Mouse (Mus musculus): ENCODE data around the gene Krt15.

Gene Krt15

DNA sequence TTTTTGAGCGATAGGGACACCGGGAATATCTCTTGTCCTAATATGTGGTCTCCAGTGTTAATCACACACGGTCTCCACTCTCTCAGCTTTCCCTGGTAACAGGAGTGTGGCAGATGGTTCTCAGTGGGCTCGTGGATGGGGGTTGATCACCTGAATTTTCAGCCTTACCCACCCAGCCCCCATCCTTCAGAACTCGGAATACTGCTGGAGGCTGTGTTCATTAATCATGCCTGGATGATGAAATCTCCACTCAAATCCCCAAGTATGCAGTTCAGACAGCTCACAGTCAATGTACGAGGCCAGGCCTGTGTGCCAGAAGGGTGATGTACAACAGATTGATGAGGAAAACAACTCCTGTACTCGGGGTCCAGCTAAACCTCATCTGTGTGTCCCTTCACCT lies 10.8 kb downstream of the Krt15 start:
- DNase-seq (ENCODE audit: low read depth, low spot score) = no peak

DNA sequence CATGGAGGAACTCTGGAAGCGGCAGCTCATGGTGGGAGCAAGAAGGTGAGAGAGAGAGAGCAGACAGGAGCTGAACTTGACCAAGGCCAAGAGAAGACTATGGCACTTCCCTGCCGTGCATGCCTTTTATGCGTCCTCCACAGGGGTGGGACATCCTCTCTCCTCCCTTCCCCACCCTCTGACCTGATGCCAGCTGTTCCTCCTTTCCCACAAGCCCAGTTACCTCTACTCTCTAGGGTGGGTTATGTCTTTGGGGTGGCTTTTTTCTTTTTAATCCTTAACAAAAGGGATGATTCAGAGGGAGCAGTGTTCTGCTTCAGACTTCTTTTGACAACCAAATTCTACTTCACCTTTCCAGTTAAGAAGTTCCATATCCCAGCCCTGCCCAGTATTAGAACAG lies 14.3 kb downstream of the Krt15 start, which contains the start of gene Krt13:
TSS of gene Krt13 (minus strand) at position 101 of the 400 bp plus-strand sequence.
- no peak for DNase-seq (ENCODE audit: low read depth, low spot score)

DNA sequence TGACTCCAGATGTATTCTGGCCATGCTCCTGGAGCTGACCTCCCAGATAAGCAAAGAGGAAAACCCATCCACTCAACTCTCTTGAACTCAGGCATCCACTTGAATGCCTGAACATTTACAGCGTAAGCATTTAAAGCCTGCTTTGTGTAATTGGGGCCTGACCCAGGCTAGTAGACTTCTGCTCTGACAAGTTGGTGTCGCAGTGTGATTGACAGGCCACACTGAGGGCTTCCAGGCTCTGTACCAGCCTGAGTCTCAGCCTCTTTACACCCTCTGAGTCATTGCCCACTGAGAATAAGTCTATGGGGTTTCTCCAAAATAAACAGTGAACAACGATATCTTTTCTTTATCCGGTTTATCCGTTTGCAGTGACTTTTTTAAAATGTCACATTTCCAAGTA lies 15.4 kb downstream of the Krt15 start:
- DNase-seq (ENCODE audit: low read depth, low spot score) = no peak

DNA sequence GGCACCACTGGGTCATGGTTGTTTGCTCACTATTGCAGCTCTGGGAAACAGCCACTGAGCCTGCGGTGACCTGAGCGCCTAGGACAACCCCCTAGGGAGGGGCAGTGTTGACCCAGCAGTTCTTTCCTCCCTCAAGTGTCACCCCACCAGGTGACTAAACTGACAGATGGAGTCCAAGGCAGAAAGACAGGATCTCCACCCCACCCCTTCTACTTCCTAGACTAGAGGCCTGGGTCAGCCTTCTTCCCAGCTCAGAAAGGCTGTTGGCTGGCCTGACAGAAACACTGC lies 22.0 kb downstream of the Krt15 start:
- DNase-seq (ENCODE audit: low read depth, low spot score) = no peak

DNA sequence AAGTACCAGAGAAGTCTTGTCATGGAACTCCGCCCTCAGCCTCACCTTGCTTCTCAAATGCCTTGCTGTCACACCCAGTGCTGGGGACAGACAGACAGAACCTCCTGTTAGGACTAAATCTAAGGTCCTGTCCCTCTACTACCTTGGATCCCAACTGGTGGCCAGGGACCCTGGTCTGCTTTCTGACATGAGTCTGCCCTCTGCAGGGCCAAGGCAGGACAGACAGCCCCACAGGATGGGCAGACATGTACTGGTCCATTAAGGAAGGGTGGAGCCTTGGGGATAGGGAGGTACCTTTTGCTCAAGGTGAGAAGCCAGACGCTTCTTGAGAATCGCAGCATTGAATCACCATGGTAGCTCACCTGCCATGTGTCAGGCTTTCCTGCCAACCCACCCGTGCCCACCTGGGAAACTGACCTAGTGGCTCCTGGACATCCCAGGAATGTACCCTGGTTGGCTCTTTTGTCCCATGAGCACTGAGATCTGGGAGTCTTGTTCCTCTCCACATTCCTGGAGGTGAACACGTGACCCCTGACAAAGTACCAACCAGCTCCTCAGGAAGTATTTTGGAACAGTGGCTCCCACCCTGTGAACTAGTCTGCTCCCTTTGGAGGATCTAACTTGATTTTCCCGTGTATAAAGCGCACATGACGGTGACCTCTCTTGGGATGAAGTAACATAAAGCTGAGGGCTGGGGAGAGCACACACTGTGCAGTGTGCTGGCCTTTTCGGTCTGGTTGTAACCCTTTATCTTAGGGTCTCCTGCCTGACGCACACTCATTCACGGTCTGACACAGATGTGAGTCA lies 22.6 kb downstream of the Krt15 start:
- no peak for DNase-seq (ENCODE audit: low read depth, low spot score)

DNA sequence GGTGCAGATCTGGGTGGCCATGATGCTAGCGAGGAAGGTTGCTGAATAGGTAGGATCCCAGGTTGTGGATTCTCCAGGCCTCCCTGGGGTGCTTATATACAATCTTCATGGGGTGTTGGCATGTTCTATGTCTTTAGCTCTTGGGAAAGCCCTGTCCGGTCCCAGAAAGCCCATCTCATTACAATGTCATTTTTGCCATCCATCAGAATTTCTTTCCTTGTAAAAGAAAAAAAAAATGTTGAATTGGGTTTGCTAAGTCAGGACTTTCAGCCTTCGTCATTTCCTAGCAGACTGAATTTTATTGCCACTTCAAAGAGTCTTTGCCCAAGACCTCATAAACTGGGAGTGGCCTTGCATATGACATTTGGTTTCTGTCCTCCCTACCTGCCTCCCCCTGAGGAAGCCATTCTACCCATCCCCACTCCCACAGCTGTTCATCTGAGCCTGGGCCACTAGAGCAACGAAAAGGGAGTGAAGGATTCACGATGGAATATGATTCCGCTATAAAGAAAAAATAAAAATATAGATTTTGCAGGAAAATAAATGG lies 30.1 kb downstream of the Krt15 start, which contains the start of gene Krt36:
TSS of gene Krt36 (minus strand) at position 51 of the 547 bp plus-strand sequence.
- DNase-seq (ENCODE audit: low read depth, low spot score) = no peak

DNA sequence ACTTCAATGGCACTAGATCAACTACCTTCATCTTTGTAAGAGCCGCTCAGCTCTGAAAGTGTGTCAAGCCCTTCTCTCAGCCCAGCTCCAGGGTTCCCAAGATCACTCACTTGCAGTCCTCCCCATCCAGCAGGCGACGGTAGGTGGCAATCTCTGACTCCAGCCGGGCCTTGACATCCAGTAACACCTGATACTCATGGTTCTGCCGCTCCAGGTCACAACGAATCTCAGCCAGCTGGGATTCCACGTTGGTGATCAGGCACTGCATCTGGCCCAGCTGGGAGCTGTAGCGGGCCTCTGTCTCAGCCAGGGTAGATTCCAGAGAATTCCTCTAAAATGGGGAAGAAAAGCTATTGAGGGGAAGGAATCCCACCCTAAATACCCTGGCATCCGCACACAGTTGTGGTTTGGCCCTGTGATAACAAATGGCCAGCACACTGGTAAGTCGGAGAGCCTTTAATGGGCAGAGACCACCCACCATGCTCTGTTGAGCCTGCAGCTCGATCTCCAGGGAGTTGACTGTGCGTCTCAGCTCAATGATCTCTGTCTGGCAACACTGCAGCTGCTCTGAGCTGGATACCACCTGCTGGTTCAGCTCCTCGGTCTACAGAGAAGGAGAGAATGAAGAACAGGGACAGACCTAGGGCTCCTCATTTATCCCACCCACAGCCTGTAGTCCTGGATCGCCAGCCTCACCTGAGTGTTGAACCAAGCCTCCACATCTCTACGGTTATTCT lies 32.9 kb downstream of the Krt15 start:
- no peak for DNase-seq (ENCODE audit: low read depth, low spot score)

DNA sequence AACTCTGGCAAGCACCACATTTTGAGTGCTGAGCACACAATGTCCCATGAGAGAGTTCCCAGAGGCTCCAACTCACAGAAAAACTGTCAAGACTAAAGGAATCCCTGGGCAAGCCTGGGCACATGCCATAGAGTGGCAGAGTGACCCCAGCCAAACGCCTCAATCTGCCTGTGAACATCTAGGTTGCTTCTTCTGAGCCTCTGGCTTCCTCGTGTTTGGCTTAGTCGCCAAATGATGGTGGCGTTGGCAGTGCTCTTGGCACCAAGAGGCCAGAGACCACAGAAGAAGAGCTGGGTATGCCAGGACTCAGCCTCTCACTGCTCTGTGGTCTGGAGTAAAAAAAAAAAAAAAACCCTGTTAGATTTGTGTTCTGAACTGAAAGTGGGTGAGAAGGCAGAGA lies 35.3 kb downstream of the Krt15 start:
- no peak for DNase-seq (ENCODE audit: low read depth, low spot score)

DNA sequence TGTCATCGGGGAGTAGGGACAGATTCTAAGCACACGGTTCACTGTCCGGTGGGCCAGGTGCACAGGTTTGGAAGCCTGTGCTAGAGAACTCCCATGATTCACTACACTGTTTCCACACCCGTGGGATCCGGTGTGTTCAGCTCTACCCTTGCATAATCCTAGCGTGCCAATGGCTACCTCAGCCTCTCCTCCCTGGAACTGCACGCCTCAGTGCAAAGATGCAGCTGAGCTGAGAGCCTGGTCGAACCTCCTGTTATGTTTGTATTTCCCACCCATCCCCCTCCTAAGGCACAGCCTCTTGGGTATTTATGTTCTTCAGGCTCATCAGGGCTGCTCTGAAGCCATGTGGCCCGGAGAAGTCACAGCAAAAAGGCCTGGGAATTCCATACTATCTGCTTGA lies 37.9 kb downstream of the Krt15 start:
- no peak for DNase-seq (ENCODE audit: low read depth, low spot score)

DNA sequence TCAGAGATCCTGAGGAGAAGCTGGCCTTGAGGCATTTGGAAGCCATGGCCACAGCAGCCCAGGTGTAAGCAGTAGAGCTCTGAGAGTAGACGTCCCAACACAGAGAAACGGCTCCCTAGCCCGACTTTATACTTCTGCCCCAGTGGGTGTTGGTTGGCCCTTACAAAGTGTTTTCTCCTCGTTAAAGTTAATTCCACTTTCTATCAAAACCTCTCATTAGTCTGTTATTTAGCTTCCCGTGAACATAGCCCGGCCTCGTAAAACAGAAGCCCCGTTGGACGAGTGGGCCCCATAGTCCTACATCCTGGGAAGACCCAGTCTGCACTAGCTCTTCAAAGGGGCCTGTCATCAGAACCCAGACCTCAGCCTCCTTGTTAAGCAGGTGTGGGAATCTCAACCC lies 39.6 kb downstream of the Krt15 start, which contains the start of gene Krt35:
TSS of gene Krt35 (minus strand) at position 101 of the 400 bp plus-strand sequence.
- no peak for DNase-seq (ENCODE audit: low read depth, low spot score)

DNA sequence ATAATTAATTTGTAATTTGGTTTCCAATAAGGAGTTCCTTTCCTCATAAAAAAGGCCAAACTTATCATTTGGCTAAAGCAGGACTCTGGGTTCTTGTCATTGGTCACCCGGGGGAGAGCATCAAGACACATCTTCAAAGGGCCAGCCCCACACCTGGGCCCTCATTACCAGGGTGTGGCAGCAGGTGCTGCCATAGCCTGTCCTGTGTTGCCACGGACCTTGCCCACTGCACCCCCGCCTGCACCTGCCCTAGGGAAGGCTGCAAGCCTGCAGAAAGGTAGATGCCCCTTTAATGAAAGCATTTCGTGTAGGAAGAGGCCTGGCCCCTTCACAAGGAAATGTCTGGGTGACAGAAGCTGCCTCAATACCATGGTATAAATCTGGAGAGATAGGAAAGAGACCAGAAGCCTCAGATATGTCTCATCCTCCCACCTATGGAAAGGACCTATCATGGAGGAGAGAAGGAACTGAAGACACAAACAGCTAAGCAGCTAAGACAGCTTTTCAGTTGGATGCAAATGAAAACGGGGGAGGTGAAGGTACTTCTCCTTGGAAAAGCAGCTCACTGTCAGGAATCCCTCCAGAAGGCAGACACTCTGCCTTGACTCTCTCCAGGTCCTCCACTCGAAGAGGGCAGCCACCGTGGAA lies 47.2 kb downstream of the Krt15 start:
- DNase-seq (ENCODE audit: low read depth, low spot score) = no peak

DNA sequence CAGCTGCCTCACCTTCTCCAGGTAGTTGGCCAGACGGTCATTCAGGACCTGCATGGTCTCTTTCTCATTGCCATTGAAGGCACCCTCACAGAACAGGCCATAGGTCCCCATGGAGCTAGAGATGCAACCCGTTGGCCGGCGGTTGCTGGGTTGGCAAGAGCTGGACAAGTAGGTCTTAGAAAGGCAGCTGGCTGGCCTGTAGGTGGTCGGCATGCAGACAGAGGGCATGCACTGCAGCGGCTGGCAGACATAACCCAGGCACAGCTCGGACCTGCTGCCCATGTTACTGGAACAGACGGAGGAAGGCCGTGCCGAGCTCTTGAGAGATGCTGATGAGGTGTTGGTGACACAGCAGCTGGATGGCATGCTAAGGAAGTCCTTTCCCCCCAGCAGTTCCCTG lies 47.9 kb downstream of the Krt15 start, which contains the start of gene Krt32:
TSS of gene Krt32 (minus strand) at position 366 of the 400 bp plus-strand sequence.
- DNase-seq (ENCODE audit: low read depth, low spot score) = no peak
